In the genomic region with DNA sequence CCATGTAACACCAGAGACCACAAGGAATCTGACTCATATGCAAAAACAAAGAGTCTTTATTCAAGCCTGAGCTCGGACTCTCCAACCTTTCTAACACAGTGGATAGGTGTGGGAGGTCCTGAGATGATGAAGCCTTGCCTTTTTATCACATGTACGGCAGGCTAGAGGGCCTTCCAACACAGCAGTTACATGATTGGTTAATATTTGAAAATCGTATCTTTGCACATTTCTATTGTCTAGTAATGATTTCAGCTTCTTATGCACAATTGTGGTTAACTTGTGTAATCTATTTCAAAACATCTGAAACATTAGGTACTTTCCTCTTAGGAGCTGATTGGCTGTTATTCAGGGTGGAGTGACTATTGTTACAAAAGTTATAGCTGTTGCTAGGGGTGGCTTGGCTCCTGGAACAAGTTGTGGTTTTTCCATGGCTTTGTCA, we compare ENCODE assay signal across 14 mouse cellular contexts. TPM values are rescaled to one million over a fixed set of nuclear protein-coding genes. Genes with fewer than 3 reads are reported as not detected.
DNase-seq lines count a peak whose midpoint lies in the region; ATAC-seq and TF ChIP-seq lines count a peak whose summit lies in the region.
"Had no signal": no experiment of that assay in that cellular context is flagged by ENCODE, and none has a peak within 500 bp of the region (broad histone marks: within the 10 kb centered on the region; RNA-seq: fewer than 3 reads in every experiment).

No protein-coding gene starts in this region.

- intact Hi-C loops in heart, postnatal 14 days (cut with DNase I), result no loop called here
- intact Hi-C loops in left cerebral cortex, postnatal 14 days (cut with DNase I), result no loop called here

- H3K27ac ChIP-seq in lung, postnatal 0 days (ENCODE audit: low read length), result no peak overlapping the region
- peak overlapping the region; percentile 62 for H3K27ac ChIP-seq in bone marrow macrophage, adult 2 months (ENCODE audit: insufficient read depth, low read depth, low read length)
- no peak overlapping the region for H3K27ac ChIP-seq in limb, embryonic 14.5 days (replicated peaks; ENCODE audit: low read depth, low read length)
- H3K27ac ChIP-seq: embryonic facial prominence, embryonic 12.5 days; hindbrain, embryonic 10.5 days; kidney, embryonic 15.5 days had no signal

- H3K36me3 ChIP-seq in lung, postnatal 0 days (ENCODE audit: insufficient read depth, low read length), result no peaks in the 10 kb centered on the region
- no peaks in the 10 kb centered on the region for H3K36me3 ChIP-seq in limb, embryonic 14.5 days (ENCODE audit: control insufficient read depth, insufficient read depth, low read length)
- H3K36me3 ChIP-seq: embryonic facial prominence, embryonic 12.5 days; hindbrain, embryonic 10.5 days; kidney, embryonic 15.5 days had no signal

- H3K4me3 ChIP-seq in lung, postnatal 0 days (ENCODE audit: low read depth, low read length), result no peak overlapping the region
- no peak overlapping the region for H3K4me3 ChIP-seq in bone marrow macrophage, adult 2 months (ENCODE audit: insufficient read depth, low read length)
- H3K4me3 ChIP-seq in limb, embryonic 14.5 days (replicated peaks; ENCODE audit: low read length), result no peak overlapping the region
- H3K4me3 ChIP-seq: embryonic facial prominence, embryonic 12.5 days; hindbrain, embryonic 10.5 days; kidney, embryonic 15.5 days had no signal

- ATAC-seq in lung, postnatal 0 days, result peak; percentile 84
- no peak for ATAC-seq in limb, embryonic 14.5 days (ENCODE audit: low FRiP score, low read depth)

- no peaks in the 10 kb centered on the region for H3K27me3 ChIP-seq in lung, postnatal 0 days (replicated peaks; ENCODE audit: insufficient read depth, low read length)
- no peaks in the 10 kb centered on the region for H3K27me3 ChIP-seq in limb, embryonic 14.5 days (ENCODE audit: control insufficient read depth, insufficient read depth, low read length)
- H3K27me3 ChIP-seq: embryonic facial prominence, embryonic 12.5 days; kidney, embryonic 15.5 days had no signal

- TF ChIP-seq POLR2A in bone marrow macrophage, adult 2 months (IDR thresholded peaks at IDR 0.05; ENCODE audit: borderline replicate concordance, low read depth, low read length), result no peak
- TF ChIP-seq POLR2A in limb, embryonic 14.5 days (IDR thresholded peaks at IDR 0.05; ENCODE audit: borderline replicate concordance, extremely low read depth, insufficient read depth, insufficient read length), result no peak

- peak; percentile 72 for DNase-seq in lung, postnatal 0 days (ENCODE audit: low spot score)
- DNase-seq in lung, postnatal 10 days, result no peak
- peak; percentile 34 for DNase-seq in limb, embryonic 14.5 days (ENCODE audit: low spot score)
- peak; percentile 4 for DNase-seq in naive thymus-derived CD4-positive, alpha-beta T cell, adult 2 months (ENCODE audit: low read depth)
- DNase-seq in heart, postnatal 14 days, result no peak
- no peak for DNase-seq in cerebellum, postnatal 14 days
- no peak for DNase-seq in left cerebral cortex, postnatal 14 days (ENCODE audit: low spot score in 2 of 2)
- DNase-seq: adrenal gland, adult 8-10 months; cerebellum, adult 18-20 months; heart, adult 18-20 months had no signal

- no peak overlapping the region for H3K9ac ChIP-seq in lung, postnatal 0 days (replicated peaks; ENCODE audit: low read depth)
- no peak overlapping the region for H3K9ac ChIP-seq in limb, embryonic 14.5 days (ENCODE audit: low read depth, low read length, severe bottlenecking)
- H3K9ac ChIP-seq: embryonic facial prominence, embryonic 12.5 days; kidney, embryonic 15.5 days had no signal

- no peak overlapping the region for H3K4me2 ChIP-seq in lung, postnatal 0 days (replicated peaks; ENCODE audit: low read depth, low read length)
- no peak overlapping the region for H3K4me2 ChIP-seq in limb, embryonic 14.5 days (replicated peaks; ENCODE audit: low read depth, low read length, severe bottlenecking)
- H3K4me2 ChIP-seq: embryonic facial prominence, embryonic 12.5 days; kidney, embryonic 15.5 days had no signal

- H3K4me1 ChIP-seq in lung, postnatal 0 days (ENCODE audit: insufficient read depth, low read depth, low read length), result no peaks in the 10 kb centered on the region
- peaks cover 6% of the 10 kb centered on the region; the same call in 1 of the 2 replicates for H3K4me1 ChIP-seq in bone marrow macrophage, adult 2 months (ENCODE audit: control insufficient read depth, insufficient read depth, low read length)
- H3K4me1 ChIP-seq in limb, embryonic 14.5 days (ENCODE audit: control insufficient read depth, insufficient read depth, low read length), result no peaks in the 10 kb centered on the region
- H3K4me1 ChIP-seq: embryonic facial prominence, embryonic 12.5 days; hindbrain, embryonic 10.5 days; kidney, embryonic 15.5 days had no signal

- no peaks in the 10 kb centered on the region for H3K9me3 ChIP-seq in lung, postnatal 0 days (ENCODE audit: low read length)
- H3K9me3 ChIP-seq in limb, embryonic 14.5 days (ENCODE audit: control insufficient read depth, low read length), result peaks cover 5% of the 10 kb centered on the region; the same call in 1 of the 2 replicates
- H3K9me3 ChIP-seq: embryonic facial prominence, embryonic 12.5 days; kidney, embryonic 15.5 days had no signal

- no peak for TF ChIP-seq CTCF in lung, postnatal 0 days (IDR thresholded peaks at IDR 0.05)
- TF ChIP-seq CTCF in bone marrow macrophage, adult 2 months (IDR thresholded peaks at IDR 0.05; ENCODE audit: low read depth, low read length), result no peak

- WGBS in lung, postnatal 0 days, result 48% methylated on average over 3 of the region's 3 CpGs
- 78% methylated on average over 3 of the region's 3 CpGs for WGBS in limb, embryonic 14.5 days

- peak; percentile 83 for TF ChIP-seq EP300 in lung, postnatal 0 days (IDR thresholded peaks at IDR 0.05)

RNA-seq across cellular contexts. Expression of a gene that starts 48.4 kb away (rescaled TPM):
- 46.4 and 46.9 TPM in 2 replicates for polyA plus RNA-seq in lung, postnatal 0 days (2015; fragmentation: Nextera tagmentation; extraction: Ambion mirVana)
- 46.4 and 50.0 TPM in 2 replicates for polyA plus RNA-seq in bone marrow macrophage, adult 2 months (2012; ENCODE audit: insufficient read depth, insufficient read length, missing spikeins)
- 10.0 and 12.3 TPM in 2 replicates for polyA plus RNA-seq in limb, embryonic 14.5 days (2012; rRNA removed)
- 41.6 and 49.1 TPM in 2 replicates for polyA plus RNA-seq in limb, embryonic 14.5 days (2014; fragmentation: Nextera tagmentation; extraction: Ambion mirVana)
- total RNA-seq in heart, postnatal 14 days (2021), result 10 to 100 TPM; 32.8 to 38.6 TPM
- total RNA-seq in left cerebral cortex, postnatal 14 days (2021), result 10 to 100 TPM; 13.7 to 15.8 TPM

Comparison
In these comparisons a context has a peak if more than half of its experiments do, and no peak if none do; other contexts are left out.
1. DNase-seq: peak in lung, postnatal 0 days (single experiment), limb, embryonic 14.5 days (single experiment) and naive thymus-derived CD4-positive, alpha-beta T cell, adult 2 months (single experiment); none in lung, postnatal 10 days (single experiment), heart, postnatal 14 days (0 of 2), cerebellum, postnatal 14 days (0 of 2) and left cerebral cortex, postnatal 14 days (0 of 2).